Mouse (Mus musculus): ENCODE results near the gene Olfr1431.
A peak's percentile ranks its signal among the peaks of the same experiment; 100 is the strongest.
"Not testable (repeated sequence)": the region's sequence is repeated elsewhere in the genome, so short reads cannot be mapped to it uniquely, and the experiment has no call there.

The Olfr1431 gene

DNA sequence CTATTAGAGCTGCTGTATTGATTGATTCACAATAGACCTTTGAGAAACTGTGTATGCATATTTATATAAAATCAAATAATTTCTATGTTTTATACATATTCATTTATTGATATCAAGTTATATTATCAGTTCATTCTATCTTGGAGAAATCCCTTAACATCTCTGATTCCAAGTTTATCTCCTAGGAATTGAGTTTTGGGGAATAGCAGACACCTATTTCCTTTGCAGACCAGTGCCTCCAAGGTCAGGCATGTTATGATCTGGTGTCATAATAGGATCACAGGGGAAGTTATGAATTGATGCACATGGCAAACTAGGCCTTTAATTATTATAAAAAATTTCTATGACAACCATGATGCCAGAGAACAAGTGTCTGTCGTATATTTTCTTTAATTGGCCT is at the start of gene Olfr1431:
Olfr1431 (plus strand) TSS at position 301 of the 400 bp plus-strand sequence.
- DNase-seq (ENCODE audit: low spot score): no peak

DNA sequence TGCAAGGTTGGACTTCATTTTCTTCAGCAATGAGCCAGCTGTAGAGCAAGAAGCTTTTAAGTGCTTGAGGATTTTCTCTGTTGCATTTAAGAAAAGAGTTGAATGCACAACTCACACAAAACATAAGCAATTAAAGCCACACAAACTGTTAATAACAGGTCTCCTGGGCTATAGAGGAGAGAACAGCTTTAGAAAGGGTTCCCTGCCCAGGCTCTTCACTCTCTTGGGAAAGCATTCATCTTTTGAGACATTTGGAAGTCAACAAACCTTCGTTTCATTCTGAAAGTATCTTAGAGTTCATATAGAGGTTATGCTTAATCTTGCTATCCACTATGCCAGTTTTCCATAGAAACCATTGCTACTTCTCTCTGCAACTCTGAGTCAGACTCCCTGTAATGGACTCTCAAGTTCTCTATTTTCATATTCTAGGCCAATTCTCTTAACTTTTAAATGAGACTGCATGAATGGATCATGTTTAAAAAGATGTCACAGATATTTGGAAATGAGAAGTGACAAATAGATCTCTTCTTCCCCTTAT is 30.3 kb upstream of the Olfr1431 start, which contains the start of gene Olfr1555-ps1:
Olfr1555-ps1 (minus strand) TSS at position 51 of the 538 bp plus-strand sequence.
- DNase-seq (ENCODE audit: low spot score): not testable (repeated sequence)

DNA sequence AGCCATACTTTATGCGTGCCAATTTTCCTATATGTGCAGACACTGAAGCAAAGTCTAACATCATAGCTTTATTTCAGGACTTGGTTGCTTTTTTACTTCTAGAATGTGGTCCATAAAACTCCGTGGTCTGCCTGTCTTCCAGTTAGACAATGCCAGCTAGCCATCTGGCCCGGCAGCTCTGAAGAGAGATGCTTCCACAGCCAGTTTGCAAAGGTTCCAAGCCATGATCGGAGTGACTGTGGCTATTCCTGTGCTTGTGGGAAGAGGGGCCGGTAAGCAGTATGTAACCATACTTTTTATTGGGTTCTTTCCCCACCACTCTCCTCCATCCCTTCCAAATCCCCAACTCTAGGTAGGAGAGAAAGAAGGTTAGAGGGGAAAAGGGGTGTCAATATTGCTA is 25.0 kb upstream of the Olfr1431 start:
- DNase-seq (ENCODE audit: low spot score): peak; percentile 4

DNA sequence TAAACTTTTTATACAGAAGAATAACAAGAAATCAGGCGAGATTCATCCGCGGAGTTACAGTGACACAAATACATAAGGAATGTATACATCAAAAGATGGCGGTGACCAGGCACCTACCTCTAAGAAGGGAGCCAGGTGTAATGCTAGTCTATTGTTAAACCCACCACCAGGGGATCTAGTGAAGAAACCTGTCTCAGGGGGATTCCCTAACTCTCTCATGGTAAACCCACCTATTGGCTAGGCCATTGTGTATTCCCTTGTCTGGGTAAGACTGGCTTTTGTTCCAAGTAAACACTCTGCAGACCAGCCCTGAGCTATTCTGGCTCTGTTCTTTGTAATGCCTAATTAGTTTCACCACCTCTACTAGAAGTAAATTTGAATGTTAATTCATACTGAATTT is 1.4 kb upstream of the Olfr1431 start:
- DNase-seq (ENCODE audit: low spot score): not testable (repeated sequence)

DNA sequence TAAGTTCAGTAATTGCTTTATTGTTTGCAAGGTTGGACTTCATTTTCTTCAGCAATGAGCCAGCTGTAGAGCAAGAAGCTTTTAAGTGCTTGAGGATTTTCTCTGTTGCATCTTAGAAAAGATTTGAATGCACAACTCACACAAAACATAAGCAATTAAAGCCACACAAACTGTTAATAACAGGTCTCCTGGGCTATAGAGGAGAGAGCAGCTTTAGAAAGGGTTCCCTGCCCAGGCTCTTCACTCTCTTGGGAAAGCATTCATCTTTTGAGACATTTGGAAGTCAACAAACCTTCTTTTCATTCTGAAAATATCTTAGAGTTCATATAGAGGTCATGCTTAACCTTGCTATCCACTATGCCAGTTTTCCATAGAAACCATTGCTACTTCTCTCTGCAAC is 32.1 kb downstream of the Olfr1431 start, which contains the start of gene Olfr1432:
Olfr1432 (minus strand) TSS at position 101 of the 400 bp plus-strand sequence.
- not testable (repeated sequence) for DNase-seq (ENCODE audit: low spot score)

DNA sequence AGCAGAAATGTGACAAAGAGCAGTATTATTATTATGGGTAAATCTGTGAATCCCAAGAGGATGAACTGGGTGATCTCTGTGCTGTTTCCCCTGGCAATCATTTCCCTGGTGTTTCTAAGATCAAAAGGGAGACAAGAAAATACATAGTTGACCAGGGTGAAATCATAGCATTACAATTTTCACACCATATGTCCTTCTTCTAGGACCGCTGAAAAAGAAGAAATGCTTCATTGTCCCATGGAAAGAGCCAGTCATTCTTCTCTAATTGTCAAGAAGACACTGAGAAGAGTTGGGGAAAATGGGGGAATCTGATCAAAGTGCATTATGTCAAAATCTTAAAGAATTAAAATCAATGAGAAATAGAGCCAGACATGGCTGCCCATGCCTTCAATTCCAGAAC is 41.1 kb downstream of the Olfr1431 start, which contains the start of gene Olfr262:
Olfr262 (minus strand) TSS at position 101 of the 400 bp plus-strand sequence.
- DNase-seq (ENCODE audit: low spot score): no peak

DNA sequence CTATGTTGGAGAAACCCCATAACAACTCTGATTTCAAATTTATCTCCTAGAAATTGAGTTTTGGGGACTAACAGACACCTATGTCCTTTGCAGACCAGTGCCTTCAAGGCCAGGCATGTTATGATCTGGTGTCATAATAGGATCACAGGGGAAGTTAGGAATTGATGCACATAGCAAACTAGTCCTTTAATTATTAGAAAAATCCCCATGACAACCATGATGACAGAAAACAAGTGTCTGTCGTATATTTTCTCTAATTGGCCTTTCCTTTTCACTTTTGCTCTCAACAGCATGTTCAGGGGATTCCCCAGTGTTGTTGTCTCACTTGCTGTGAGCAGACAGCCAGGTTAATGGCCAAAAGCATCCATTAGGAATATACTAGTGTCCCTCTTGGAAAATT is 60.3 kb downstream of the Olfr1431 start, which contains the start of gene Olfr235:
Olfr235 (plus strand) TSS at position 301 of the 400 bp plus-strand sequence.
- DNase-seq (ENCODE audit: low spot score): no peak

All from layer of hippocampus, adult 11-12 months (tissue).